Mouse (Mus musculus): ENCODE results near the gene Ppp1r27.
"Not testable (repeated sequence)": the region's sequence is repeated elsewhere in the genome, so short reads cannot be mapped to it uniquely, and the experiment has no call there.

Gene Ppp1r27

GRCm38 (mm10) chr11:120550810-120551440, at the start of gene Ppp1r27:
Ppp1r27 (minus strand) TSS chr11:120551132.
- DNase-seq (ENCODE audit: low spot score in 2 of 2): no peak

GRCm38 (mm10) chr11:120600716-120601115, 49.8 kb upstream of the Ppp1r27 start:
- DNase-seq (ENCODE audit: low spot score in 2 of 2): no peak

- no peak for DNase-seq (ENCODE audit: low spot score in 2 of 2)
Measured at GRCm38 (mm10) chr11:120598990-120599549, 48.1 kb upstream of the Ppp1r27 start.

- peak; percentile 91 to 92 for DNase-seq (ENCODE audit: low spot score in 2 of 2)
Measured at GRCm38 (mm10) chr11:120598283-120598989, 47.5 kb upstream of the Ppp1r27 start, which contains the start of the genes Alyref and Anapc11. Alyref (minus strand) TSS chr11:120598365. Anapc11 (plus strand) TSS chr11:120598421.

GRCm38 (mm10) chr11:120597240-120598235, 46.6 kb upstream of the Ppp1r27 start:
- DNase-seq (ENCODE audit: low spot score in 2 of 2): no peak

- no peak for DNase-seq (ENCODE audit: low spot score in 2 of 2)
Measured at GRCm38 (mm10) chr11:120588531-120588930, 37.6 kb upstream of the Ppp1r27 start.

- no peak for DNase-seq (ENCODE audit: low spot score in 2 of 2)
Measured at GRCm38 (mm10) chr11:120583937-120584336, 33.0 kb upstream of the Ppp1r27 start.

GRCm38 (mm10) chr11:120582982-120583293, 32.0 kb upstream of the Ppp1r27 start:
- DNase-seq (ENCODE audit: low spot score in 2 of 2): not testable (repeated sequence)

GRCm38 (mm10) chr11:120582268-120582981, 31.5 kb upstream of the Ppp1r27 start:
- no peak for DNase-seq (ENCODE audit: low spot score in 2 of 2)

- peak; percentile 89 to 90 for DNase-seq (ENCODE audit: low spot score in 2 of 2)
Measured at GRCm38 (mm10) chr11:120581490-120582267, 30.7 kb upstream of the Ppp1r27 start, which contains the start of gene Arhgdia. Arhgdia (minus strand) TSS chr11:120581624.

GRCm38 (mm10) chr11:120580871-120581331, 30.0 kb upstream of the Ppp1r27 start:
- peak; percentile 36 to 42 for DNase-seq (ENCODE audit: low spot score in 2 of 2)

- no peak for DNase-seq (ENCODE audit: low spot score in 2 of 2)
Measured at GRCm38 (mm10) chr11:120580190-120580589, 29.3 kb upstream of the Ppp1r27 start.

GRCm38 (mm10) chr11:120579316-120580107, 28.6 kb upstream of the Ppp1r27 start:
- peak; percentile 53 to 67 for DNase-seq (ENCODE audit: low spot score in 2 of 2)

- DNase-seq (ENCODE audit: low spot score in 2 of 2): no peak
Measured at GRCm38 (mm10) chr11:120578694-120579243, 27.8 kb upstream of the Ppp1r27 start.

- no peak for DNase-seq (ENCODE audit: low spot score in 2 of 2)
Measured at GRCm38 (mm10) chr11:120578024-120578693, 27.2 kb upstream of the Ppp1r27 start.

GRCm38 (mm10) chr11:120577211-120578023, 26.5 kb upstream of the Ppp1r27 start:
- DNase-seq (ENCODE audit: low spot score in 2 of 2): no peak

GRCm38 (mm10) chr11:120576365-120576981, 25.5 kb upstream of the Ppp1r27 start:
- DNase-seq (ENCODE audit: low spot score in 2 of 2): no peak

All from heart, adult 9 months (tissue).